Mouse (Mus musculus): ENCODE results near the gene Xkrx. TPM values are rescaled to one million over a fixed set of nuclear protein-coding genes. Genes with fewer than 3 reads are reported as not detected.
"Not testable (repeated sequence)": the region's sequence is repeated elsewhere in the genome, so short reads cannot be mapped to it uniquely, and the experiment has no call there.

Xkrx gene
- total RNA-seq (2017), result 6.8 and 12.0 TPM in 2 replicates

- ATAC-seq (ENCODE audit: extremely low read depth, insufficient number of reproducible peaks, low FRiP score, poor library complexity, severe bottlenecking), result peak; percentile 55; the same call in 1 of the 2 replicates
These were observed at the start of gene Xkrx for GRCm38 (mm10) chrX:134162043-134162720. TSS of gene Xkrx (minus strand) at chrX:134162076.

- ATAC-seq (ENCODE audit: extremely low read depth, insufficient number of reproducible peaks, low FRiP score, poor library complexity, severe bottlenecking), result no peak
These were observed 49.3 kb upstream of the Xkrx start for GRCm38 (mm10) chrX:134211151-134211642.

GRCm38 (mm10) chrX:134208491-134208890, 46.6 kb upstream of the Xkrx start:
- no peak for ATAC-seq (ENCODE audit: extremely low read depth, insufficient number of reproducible peaks, low FRiP score, poor library complexity, severe bottlenecking)

- not testable (repeated sequence) for ATAC-seq (ENCODE audit: extremely low read depth, insufficient number of reproducible peaks, low FRiP score, poor library complexity, severe bottlenecking)
These were observed 25.3 kb upstream of the Xkrx start, which contains the start of gene Arl13a for GRCm38 (mm10) chrX:134187201-134187600. TSS of gene Arl13a (plus strand) at chrX:134187501.

- ATAC-seq (ENCODE audit: extremely low read depth, insufficient number of reproducible peaks, low FRiP score, poor library complexity, severe bottlenecking), result no peak
These were observed 12.8 kb upstream of the Xkrx start for GRCm38 (mm10) chrX:134174699-134175098.

GRCm38 (mm10) chrX:134170584-134170983, 8.7 kb upstream of the Xkrx start:
- no peak for ATAC-seq (ENCODE audit: extremely low read depth, insufficient number of reproducible peaks, low FRiP score, poor library complexity, severe bottlenecking)

GRCm38 (mm10) chrX:134163484-134163883, 1.6 kb upstream of the Xkrx start:
- peak; percentile 67; the same call in 1 of the 2 replicates for ATAC-seq (ENCODE audit: extremely low read depth, insufficient number of reproducible peaks, low FRiP score, poor library complexity, severe bottlenecking)

GRCm38 (mm10) chrX:134162826-134163225, 950 bp upstream of the Xkrx start:
- ATAC-seq (ENCODE audit: extremely low read depth, insufficient number of reproducible peaks, low FRiP score, poor library complexity, severe bottlenecking), result no peak

- no peak for ATAC-seq (ENCODE audit: extremely low read depth, insufficient number of reproducible peaks, low FRiP score, poor library complexity, severe bottlenecking)
These were observed 1.4 kb downstream of the Xkrx start for GRCm38 (mm10) chrX:134160442-134160841.

GRCm38 (mm10) chrX:134158151-134158550, 3.7 kb downstream of the Xkrx start:
- no peak for ATAC-seq (ENCODE audit: extremely low read depth, insufficient number of reproducible peaks, low FRiP score, poor library complexity, severe bottlenecking)

GRCm38 (mm10) chrX:134141986-134142385, 19.9 kb downstream of the Xkrx start:
- ATAC-seq (ENCODE audit: extremely low read depth, insufficient number of reproducible peaks, low FRiP score, poor library complexity, severe bottlenecking), result no peak

GRCm38 (mm10) chrX:134141551-134141950, 20.3 kb downstream of the Xkrx start:
- no peak for ATAC-seq (ENCODE audit: extremely low read depth, insufficient number of reproducible peaks, low FRiP score, poor library complexity, severe bottlenecking)

- no peak for ATAC-seq (ENCODE audit: extremely low read depth, insufficient number of reproducible peaks, low FRiP score, poor library complexity, severe bottlenecking)
These were observed 21.9 kb downstream of the Xkrx start for GRCm38 (mm10) chrX:134140024-134140423.

- no peak for ATAC-seq (ENCODE audit: extremely low read depth, insufficient number of reproducible peaks, low FRiP score, poor library complexity, severe bottlenecking)
These were observed 28.1 kb downstream of the Xkrx start for GRCm38 (mm10) chrX:134133821-134134220.

- no peak for ATAC-seq (ENCODE audit: extremely low read depth, insufficient number of reproducible peaks, low FRiP score, poor library complexity, severe bottlenecking)
These were observed 29.6 kb downstream of the Xkrx start for GRCm38 (mm10) chrX:134132295-134132694.

GRCm38 (mm10) chrX:134128549-134128948, 33.3 kb downstream of the Xkrx start:
- ATAC-seq (ENCODE audit: extremely low read depth, insufficient number of reproducible peaks, low FRiP score, poor library complexity, severe bottlenecking), result no peak

GRCm38 (mm10) chrX:134116417-134116816, 45.5 kb downstream of the Xkrx start:
- ATAC-seq (ENCODE audit: extremely low read depth, insufficient number of reproducible peaks, low FRiP score, poor library complexity, severe bottlenecking), result no peak

- no peak for ATAC-seq (ENCODE audit: extremely low read depth, insufficient number of reproducible peaks, low FRiP score, poor library complexity, severe bottlenecking)
These were observed 50.1 kb downstream of the Xkrx start for GRCm38 (mm10) chrX:134111767-134112166.

- ATAC-seq (ENCODE audit: extremely low read depth, insufficient number of reproducible peaks, low FRiP score, poor library complexity, severe bottlenecking), result no peak
These were observed 59.2 kb downstream of the Xkrx start for GRCm38 (mm10) chrX:134102641-134103040.

Measured in neutrophil, adult 5-6 weeks (primary cell).